Mouse (Mus musculus): Measurements from ENCODE around the gene Kif9. TPM values are rescaled to one million over a fixed set of nuclear protein-coding genes. Genes with fewer than 3 reads are reported as not detected.

Gene Kif9
- polyA plus RNA-seq, 1 experiment from 2014 or later, result 1.4 TPM

GRCm38 (mm10) chr9:110531151-110531791, 54.5 kb downstream of the Kif9 start:
- H3K36me3 ChIP-seq, result no peaks in the 10 kb centered on the region

DNA sequence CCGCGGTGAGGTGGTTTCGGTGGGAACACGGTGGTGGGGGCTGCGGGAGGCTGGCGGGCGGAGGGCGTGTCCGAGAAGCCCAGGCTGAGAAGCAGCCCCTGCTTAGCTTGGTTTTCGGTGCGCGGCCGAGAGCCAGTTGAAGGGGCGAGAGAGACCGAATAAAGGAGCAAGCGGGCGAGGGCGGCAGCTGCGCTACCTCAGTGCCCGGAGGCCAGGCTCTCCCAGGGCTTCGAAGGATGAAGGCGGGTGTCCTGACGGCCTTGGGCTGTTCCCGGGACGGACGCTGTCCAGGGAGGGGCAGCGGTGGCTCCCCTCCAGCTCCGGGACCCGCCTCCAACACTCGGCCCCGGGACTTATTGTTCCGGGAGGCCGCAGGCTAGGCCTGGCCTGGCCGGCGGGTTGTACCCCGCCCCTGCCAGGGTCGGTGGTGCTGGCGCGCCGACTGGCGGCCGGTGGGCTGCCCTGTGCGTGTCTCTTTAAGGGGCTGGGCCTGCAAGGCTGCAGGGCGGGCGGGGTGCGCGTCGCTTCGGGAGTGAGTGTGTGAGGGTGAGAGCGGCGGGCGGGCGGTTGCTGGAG, 55.2 kb downstream of the Kif9 start:
- under 1% methylated on average over 50 of the region's 53 CpGs for WGBS
- H3K9ac ChIP-seq (replicated peaks), result peak overlapping the region; percentile 99
- H3K36me3 ChIP-seq, result 0 out of 2 replicates have a peak, but pooled peaks cover under 1% of the 10 kb centered on the region
- H3K27me3 ChIP-seq, result no peaks in the 10 kb centered on the region
- peak overlapping the region; percentile 100 for H3K27ac ChIP-seq (replicated peaks)
- ATAC-seq (ENCODE audit: low FRiP score, low read depth), result peak; percentile 99
- H3K4me2 ChIP-seq (replicated peaks), result peak overlapping the region; percentile 81
- H3K9me3 ChIP-seq, result no peaks in the 10 kb centered on the region
- peak overlapping the region; percentile 98 for H3K4me3 ChIP-seq
- peaks cover 21% of the 10 kb centered on the region for H3K4me1 ChIP-seq

More at GRCm38 (mm10) chr9:110531151-110531791, 54.5 kb downstream of the Kif9 start:
- Histone ChIP-seq H3K27me3 (no peaks in the 10 kb centered on the region), H3K4me2 (replicated peaks) (peak overlapping the region; percentile 81), H3K4me1 (peaks cover 21% of the 10 kb centered on the region), H3K4me3 (peak overlapping the region; percentile 98), H3K27ac (replicated peaks) (peak overlapping the region; percentile 100; the same call in 1 of the 2 replicates), H3K9me3 (no peaks in the 10 kb centered on the region), H3K9ac (replicated peaks) (peak overlapping the region; percentile 99; the same call in 1 of the 2 replicates)
- ATAC-seq (ENCODE audit: low FRiP score, low read depth), result no peak
- WGBS, result 31% methylated on average over 6 of the region's 6 CpGs

- ATAC-seq (ENCODE audit: low FRiP score, low read depth), result peak; percentile 60
- H3K4me1 ChIP-seq, result peaks cover 21% of the 10 kb centered on the region
- under 1% methylated on average over 72 of the region's 109 CpGs for WGBS
Measured at GRCm38 (mm10) chr9:110532538-110533291, 56.0 kb downstream of the Kif9 start, which contains the start of gene Setd2. TSS of gene Setd2 (plus strand) at chr9:110532597.

GRCm38 (mm10) chr9:110533645-110534044, 56.9 kb downstream of the Kif9 start:
- Histone ChIP-seq H3K4me2 (replicated peaks) (peak overlapping the region; percentile 81), H3K4me3 (peak overlapping the region; percentile 98), H3K27me3 (no peaks in the 10 kb centered on the region), H3K4me1 (peaks cover 21% of the 10 kb centered on the region), H3K9me3 (no peaks in the 10 kb centered on the region), H3K36me3 (0 out of 2 replicates have a peak, but pooled peaks cover 4% of the 10 kb centered on the region), H3K9ac (replicated peaks) (peak overlapping the region; percentile 99), H3K27ac (replicated peaks) (no peak overlapping the region)
- ATAC-seq (ENCODE audit: low FRiP score, low read depth), result no peak
- 39% methylated on average over 5 of the region's 5 CpGs for WGBS

More at GRCm38 (mm10) chr9:110532538-110533291, 56.0 kb downstream of the Kif9 start, which contains the start of gene Setd2:
- Histone ChIP-seq H3K27ac (replicated peaks) (peak within 1 kb of the TSS; percentile 100), H3K4me3 (peak within 1 kb of the TSS; percentile 98), H3K9ac (replicated peaks) (peak within 1 kb of the TSS; percentile 99), H3K27me3 (no peaks in the 10 kb centered on the region), H3K9me3 (no peaks in the 10 kb centered on the region), H3K36me3 (0 out of 2 replicates have a peak, but pooled peaks cover 4% of the 10 kb centered on the region), H3K4me2 (replicated peaks) (peak within 1 kb of the TSS; percentile 81)

GRCm38 (mm10) chr9:110535114-110535513, 58.4 kb downstream of the Kif9 start:
- no peaks in the 10 kb centered on the region for H3K27me3 ChIP-seq
- peak overlapping the region; percentile 81; the same call in 1 of the 2 replicates for H3K4me2 ChIP-seq (replicated peaks)
- no peaks in the 10 kb centered on the region for H3K9me3 ChIP-seq
- no peak for ATAC-seq (ENCODE audit: low FRiP score, low read depth)
- H3K4me3 ChIP-seq, result no peak overlapping the region
- H3K27ac ChIP-seq (replicated peaks), result no peak overlapping the region
- no peak overlapping the region for H3K9ac ChIP-seq (replicated peaks)
- 0 out of 2 replicates have a peak, but pooled peaks cover 4% of the 10 kb centered on the region for H3K36me3 ChIP-seq
- 87% methylated on average over 2 of the region's 2 CpGs for WGBS
- peaks cover 21% of the 10 kb centered on the region for H3K4me1 ChIP-seq

- H3K27me3 ChIP-seq, result no peaks in the 10 kb centered on the region
- H3K4me3 ChIP-seq, result no peak overlapping the region
- no peak for ATAC-seq (ENCODE audit: low FRiP score, low read depth)
- H3K4me2 ChIP-seq (replicated peaks), result no peak overlapping the region
- H3K36me3 ChIP-seq, result 0 out of 2 replicates have a peak, but pooled peaks cover 4% of the 10 kb centered on the region
- peaks cover 21% of the 10 kb centered on the region for H3K4me1 ChIP-seq
- H3K27ac ChIP-seq (replicated peaks), result no peak overlapping the region
- 94% methylated on average over 2 of the region's 2 CpGs for WGBS
- H3K9me3 ChIP-seq, result no peaks in the 10 kb centered on the region
- no peak overlapping the region for H3K9ac ChIP-seq (replicated peaks)
Measured at GRCm38 (mm10) chr9:110536636-110537035, 59.9 kb downstream of the Kif9 start.

DNA sequence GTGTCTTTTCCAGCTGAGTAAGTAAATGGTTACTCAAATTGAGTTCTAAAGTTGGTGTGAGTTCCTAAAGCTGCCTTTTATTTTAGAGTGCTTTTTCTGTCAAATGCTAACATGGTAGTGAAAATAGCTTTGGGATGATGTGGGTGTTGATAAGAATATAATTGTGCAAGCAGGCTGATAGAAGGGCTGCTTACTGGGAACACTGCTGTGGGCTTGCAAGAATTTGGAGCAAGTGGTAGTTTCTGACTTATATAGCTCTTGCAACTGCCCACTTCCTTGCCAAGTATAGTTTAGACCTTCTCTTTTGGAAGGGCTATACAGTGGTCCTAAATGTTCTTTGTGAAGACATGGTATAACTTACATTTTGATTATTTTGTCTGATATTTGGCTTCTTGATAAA, 61.8 kb downstream of the Kif9 start:
- H3K4me3 ChIP-seq, result no peak overlapping the region
- H3K9me3 ChIP-seq, result no peaks in the 10 kb centered on the region
- H3K4me2 ChIP-seq (replicated peaks), result no peak overlapping the region
- H3K27ac ChIP-seq (replicated peaks), result no peak overlapping the region
- no peak overlapping the region for H3K9ac ChIP-seq (replicated peaks)
- ATAC-seq (ENCODE audit: low FRiP score, low read depth), result no peak
- peaks cover 21% of the 10 kb centered on the region for H3K4me1 ChIP-seq
- 0 out of 2 replicates have a peak, but pooled peaks cover 4% of the 10 kb centered on the region for H3K36me3 ChIP-seq
- no peaks in the 10 kb centered on the region for H3K27me3 ChIP-seq

DNA sequence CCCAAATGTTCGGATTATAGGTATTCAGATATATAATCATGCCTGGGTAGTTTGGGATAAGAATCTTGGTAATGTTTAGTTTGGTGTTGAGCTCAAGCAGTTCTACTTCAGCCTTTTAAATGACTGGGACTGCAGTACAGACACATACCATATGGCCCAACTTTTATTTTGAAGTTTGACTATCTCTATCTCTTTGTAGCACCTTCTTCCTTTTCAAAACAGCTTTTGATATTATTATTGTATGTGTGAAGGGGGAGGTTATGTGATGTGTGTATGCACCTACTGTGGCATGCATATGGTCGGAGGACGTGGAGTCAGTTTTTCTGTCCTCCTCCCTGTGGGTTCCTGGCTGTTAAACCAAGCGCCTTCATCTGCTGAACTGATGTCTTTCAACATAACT, 65.2 kb downstream of the Kif9 start:
- no peak overlapping the region for H3K4me2 ChIP-seq (replicated peaks)
- H3K4me1 ChIP-seq, result no peaks in the 10 kb centered on the region
- H3K36me3 ChIP-seq, result 0 out of 2 replicates have a peak, but pooled peaks cover 4% of the 10 kb centered on the region
- no peak for ATAC-seq (ENCODE audit: low FRiP score, low read depth)
- no peak overlapping the region for H3K27ac ChIP-seq (replicated peaks)
- WGBS, result 93% methylated on average over 4 of the region's 4 CpGs
- H3K4me3 ChIP-seq, result no peak overlapping the region
- no peaks in the 10 kb centered on the region for H3K9me3 ChIP-seq
- H3K9ac ChIP-seq (replicated peaks), result no peak overlapping the region
- H3K27me3 ChIP-seq, result no peaks in the 10 kb centered on the region

DNA sequence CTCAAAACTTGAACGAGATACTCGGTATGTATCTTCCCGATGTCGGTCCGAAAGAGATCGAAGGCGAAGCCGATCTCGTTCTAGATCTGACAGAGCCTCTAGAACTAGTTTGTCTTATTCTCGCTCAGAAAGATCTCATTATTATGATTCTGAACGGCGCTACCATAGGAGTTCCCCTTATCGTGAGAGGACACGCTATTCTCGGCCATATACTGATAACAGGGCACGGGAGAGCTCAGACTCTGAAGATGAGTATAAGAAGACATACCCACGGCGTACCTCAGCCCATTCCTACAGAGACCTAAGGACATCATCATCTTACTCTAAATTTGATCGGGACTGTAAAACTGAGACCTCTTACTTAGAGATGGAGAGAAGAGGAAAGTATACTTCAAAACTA, 71.5 kb downstream of the Kif9 start:
- H3K4me1 ChIP-seq, result no peaks in the 10 kb centered on the region
- H3K9ac ChIP-seq (replicated peaks), result no peak overlapping the region
- peaks cover 58% of the 10 kb centered on the region for H3K36me3 ChIP-seq
- 97% methylated on average over 19 of the region's 19 CpGs for WGBS
- no peaks in the 10 kb centered on the region for H3K9me3 ChIP-seq
- H3K27me3 ChIP-seq, result no peaks in the 10 kb centered on the region
- no peak overlapping the region for H3K4me3 ChIP-seq
- H3K27ac ChIP-seq (replicated peaks), result no peak overlapping the region
- no peak for ATAC-seq (ENCODE audit: low FRiP score, low read depth)
- no peak overlapping the region for H3K4me2 ChIP-seq (replicated peaks)

DNA sequence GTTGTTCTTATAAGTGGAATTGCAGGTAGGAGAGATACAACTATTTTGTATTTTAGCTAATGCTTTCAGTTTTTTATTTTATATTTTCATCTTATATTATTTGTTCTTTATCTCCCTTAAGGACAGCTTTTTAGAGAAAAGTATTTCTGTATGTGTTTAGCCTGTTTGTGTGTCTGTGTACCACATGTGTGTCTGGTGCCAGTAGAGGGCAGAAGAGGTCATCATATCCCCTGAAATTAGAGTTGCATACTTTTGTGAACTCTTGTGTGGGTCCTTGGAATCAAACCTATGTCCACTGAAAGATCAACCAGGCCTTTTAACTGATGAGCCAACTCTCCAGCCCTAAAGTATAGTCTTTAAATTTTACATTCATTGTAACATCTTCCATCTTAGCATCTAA, 91.6 kb downstream of the Kif9 start:
- Histone ChIP-seq H3K4me1 (no peaks in the 10 kb centered on the region), H3K4me3 (no peak overlapping the region), H3K9ac (replicated peaks) (no peak overlapping the region), H3K9me3 (no peaks in the 10 kb centered on the region), H3K27me3 (no peaks in the 10 kb centered on the region), H3K27ac (replicated peaks) (no peak overlapping the region), H3K36me3 (peaks cover 73% of the 10 kb centered on the region), H3K4me2 (replicated peaks) (no peak overlapping the region)
- ATAC-seq (ENCODE audit: low FRiP score, low read depth), result no peak
